Mouse (Mus musculus): ENCODE data around the gene Myo1b. TPM values are rescaled to one million over a fixed set of nuclear protein-coding genes. Genes with fewer than 3 reads are reported as not detected.

The Myo1b gene
- polyA plus RNA-seq, 1 experiment from 2014 or later, result 110 TPM

GRCm38 (mm10) chr1:51736822-51737221 is 179.0 kb downstream of the Myo1b start:
- no peak overlapping the region for H3K4me3 ChIP-seq (ENCODE audit: low read depth, low read length)
- H3K36me3 ChIP-seq (ENCODE audit: control insufficient read depth, insufficient read depth, low read length), result no peaks in the 10 kb centered on the region
- ATAC-seq (ENCODE audit: insufficient number of reproducible peaks, low FRiP score, low TSS enrichment, low read depth) (no peak), DNase-seq (ENCODE audit: low spot score) (no peak)
- no peaks in the 10 kb centered on the region for H3K9me3 ChIP-seq (ENCODE audit: control insufficient read depth, low read length)
- no peaks in the 10 kb centered on the region for H3K4me1 ChIP-seq (ENCODE audit: control insufficient read depth, insufficient read depth, low read length)
- H3K9ac ChIP-seq (ENCODE audit: low read length), result no peak overlapping the region
- no peak overlapping the region for H3K27ac ChIP-seq (replicated peaks; ENCODE audit: low read depth, low read length)
- H3K4me2 ChIP-seq (ENCODE audit: low read depth, severe bottlenecking), result no peak overlapping the region
- WGBS, result 76% methylated on average over 2 of the region's 2 CpGs
- no peaks in the 10 kb centered on the region for H3K27me3 ChIP-seq (ENCODE audit: control insufficient read depth, insufficient read depth, low read length)

GRCm38 (mm10) chr1:51734721-51735120 is 181.2 kb downstream of the Myo1b start:
- no peak overlapping the region for H3K9ac ChIP-seq (ENCODE audit: low read length)
- ATAC-seq (ENCODE audit: insufficient number of reproducible peaks, low FRiP score, low TSS enrichment, low read depth), result no peak
- 88% methylated on average over 6 of the region's 6 CpGs for WGBS

GRCm38 (mm10) chr1:51729407-51729806 is 186.5 kb downstream of the Myo1b start:
- 89% methylated on average over 1 of the region's 1 CpGs for WGBS

More at GRCm38 (mm10) chr1:51734721-51735120, 181.2 kb downstream of the Myo1b start:
- Histone ChIP-seq H3K36me3 (ENCODE audit: control insufficient read depth, insufficient read depth, low read length) (no peaks in the 10 kb centered on the region), H3K27me3 (ENCODE audit: control insufficient read depth, insufficient read depth, low read length) (no peaks in the 10 kb centered on the region), H3K4me3 (ENCODE audit: low read depth, low read length) (no peak overlapping the region), H3K27ac (replicated peaks; ENCODE audit: low read depth, low read length) (no peak overlapping the region), H3K4me1 (ENCODE audit: control insufficient read depth, insufficient read depth, low read length) (no peaks in the 10 kb centered on the region), H3K4me2 (ENCODE audit: low read depth, severe bottlenecking) (no peak overlapping the region), H3K9me3 (ENCODE audit: control insufficient read depth, low read length) (no peaks in the 10 kb centered on the region; the same call in 1 of the 2 replicates)
- no peak for DNase-seq (ENCODE audit: low spot score)

GRCm38 (mm10) chr1:51728816-51729215 is 187.1 kb downstream of the Myo1b start:
- H3K4me1 ChIP-seq (ENCODE audit: control insufficient read depth, insufficient read depth, low read length), result no peaks in the 10 kb centered on the region
- H3K27me3 ChIP-seq (ENCODE audit: control insufficient read depth, insufficient read depth, low read length), result no peaks in the 10 kb centered on the region
- no peaks in the 10 kb centered on the region for H3K36me3 ChIP-seq (ENCODE audit: control insufficient read depth, insufficient read depth, low read length)
- H3K4me2 ChIP-seq (ENCODE audit: low read depth, severe bottlenecking), result no peak overlapping the region
- WGBS, result 86% methylated on average over 4 of the region's 4 CpGs
- no peaks in the 10 kb centered on the region; the same call in 1 of the 2 replicates for H3K9me3 ChIP-seq (ENCODE audit: control insufficient read depth, low read length)
- DNase-seq (ENCODE audit: low spot score) (no peak), ATAC-seq (ENCODE audit: insufficient number of reproducible peaks, low FRiP score, low TSS enrichment, low read depth) (no peak)
- no peak overlapping the region for H3K4me3 ChIP-seq (ENCODE audit: low read depth, low read length)
- no peak overlapping the region for H3K9ac ChIP-seq (ENCODE audit: low read length)
- H3K27ac ChIP-seq (replicated peaks; ENCODE audit: low read depth, low read length), result no peak overlapping the region

More at GRCm38 (mm10) chr1:51729407-51729806, 186.5 kb downstream of the Myo1b start:
- Histone ChIP-seq H3K4me2 (ENCODE audit: low read depth, severe bottlenecking) (no peak overlapping the region), H3K4me1 (ENCODE audit: control insufficient read depth, insufficient read depth, low read length) (no peaks in the 10 kb centered on the region), H3K4me3 (ENCODE audit: low read depth, low read length) (no peak overlapping the region), H3K27me3 (ENCODE audit: control insufficient read depth, insufficient read depth, low read length) (no peaks in the 10 kb centered on the region), H3K36me3 (ENCODE audit: control insufficient read depth, insufficient read depth, low read length) (no peaks in the 10 kb centered on the region), H3K27ac (replicated peaks; ENCODE audit: low read depth, low read length) (no peak overlapping the region), H3K9me3 (ENCODE audit: control insufficient read depth, low read length) (no peaks in the 10 kb centered on the region; the same call in 1 of the 2 replicates), H3K9ac (ENCODE audit: low read length) (no peak overlapping the region)
- DNase-seq (ENCODE audit: low spot score) (no peak), ATAC-seq (ENCODE audit: insufficient number of reproducible peaks, low FRiP score, low TSS enrichment, low read depth) (no peak)

GRCm38 (mm10) chr1:51719897-51720673 is 195.8 kb downstream of the Myo1b start:
- H3K36me3 ChIP-seq (ENCODE audit: control insufficient read depth, insufficient read depth, low read length), result no peaks in the 10 kb centered on the region
- DNase-seq (ENCODE audit: low spot score) (no peak), ATAC-seq (ENCODE audit: insufficient number of reproducible peaks, low FRiP score, low TSS enrichment, low read depth) (no peak)
- no peak overlapping the region for H3K9ac ChIP-seq (ENCODE audit: low read length)
- no peak overlapping the region for H3K27ac ChIP-seq (replicated peaks; ENCODE audit: low read depth, low read length)
- 39% methylated on average over 9 of the region's 9 CpGs for WGBS
- no peaks in the 10 kb centered on the region for H3K4me1 ChIP-seq (ENCODE audit: control insufficient read depth, insufficient read depth, low read length)
- no peak overlapping the region for H3K4me2 ChIP-seq (ENCODE audit: low read depth, severe bottlenecking)
- no peak overlapping the region for H3K4me3 ChIP-seq (ENCODE audit: low read depth, low read length)
- no peaks in the 10 kb centered on the region for H3K9me3 ChIP-seq (ENCODE audit: control insufficient read depth, low read length)
- H3K27me3 ChIP-seq (ENCODE audit: control insufficient read depth, insufficient read depth, low read length), result no peaks in the 10 kb centered on the region

- Histone ChIP-seq H3K27ac (replicated peaks; ENCODE audit: low read depth, low read length) (no peak overlapping the region), H3K36me3 (ENCODE audit: control insufficient read depth, insufficient read depth, low read length) (no peaks in the 10 kb centered on the region), H3K4me1 (ENCODE audit: control insufficient read depth, insufficient read depth, low read length) (no peaks in the 10 kb centered on the region), H3K27me3 (ENCODE audit: control insufficient read depth, insufficient read depth, low read length) (no peaks in the 10 kb centered on the region), H3K4me3 (ENCODE audit: low read depth, low read length) (no peak overlapping the region), H3K4me2 (ENCODE audit: low read depth, severe bottlenecking) (no peak overlapping the region), H3K9ac (ENCODE audit: low read length) (no peak overlapping the region), H3K9me3 (ENCODE audit: control insufficient read depth, low read length) (no peaks in the 10 kb centered on the region)
- WGBS, result 87% methylated on average over 2 of the region's 2 CpGs
- DNase-seq (ENCODE audit: low spot score) (no peak), ATAC-seq (ENCODE audit: insufficient number of reproducible peaks, low FRiP score, low TSS enrichment, low read depth) (no peak)
Measured at GRCm38 (mm10) chr1:51710831-51711230, 205.0 kb downstream of the Myo1b start.

GRCm38 (mm10) chr1:51706106-51706505 is 209.8 kb downstream of the Myo1b start:
- no peak overlapping the region for H3K4me3 ChIP-seq (ENCODE audit: low read depth, low read length)
- H3K4me1 ChIP-seq (ENCODE audit: control insufficient read depth, insufficient read depth, low read length), result no peaks in the 10 kb centered on the region
- H3K27ac ChIP-seq (replicated peaks; ENCODE audit: low read depth, low read length), result no peak overlapping the region
- H3K9ac ChIP-seq (ENCODE audit: low read length), result no peak overlapping the region
- 52% methylated on average over 3 of the region's 3 CpGs for WGBS
- H3K27me3 ChIP-seq (ENCODE audit: control insufficient read depth, insufficient read depth, low read length), result no peaks in the 10 kb centered on the region
- DNase-seq (ENCODE audit: low spot score) (no peak), ATAC-seq (ENCODE audit: insufficient number of reproducible peaks, low FRiP score, low TSS enrichment, low read depth) (no peak)
- H3K4me2 ChIP-seq (ENCODE audit: low read depth, severe bottlenecking), result no peak overlapping the region
- H3K9me3 ChIP-seq (ENCODE audit: control insufficient read depth, low read length), result no peaks in the 10 kb centered on the region
- H3K36me3 ChIP-seq (ENCODE audit: control insufficient read depth, insufficient read depth, low read length), result no peaks in the 10 kb centered on the region

GRCm38 (mm10) chr1:51704610-51705009 is 211.3 kb downstream of the Myo1b start:
- DNase-seq (ENCODE audit: low spot score), result no peak
- WGBS, result 80% methylated on average over 4 of the region's 4 CpGs
- H3K27me3 ChIP-seq (ENCODE audit: control insufficient read depth, insufficient read depth, low read length), result no peaks in the 10 kb centered on the region
- no peaks in the 10 kb centered on the region for H3K4me1 ChIP-seq (ENCODE audit: control insufficient read depth, insufficient read depth, low read length)
- H3K27ac ChIP-seq (replicated peaks; ENCODE audit: low read depth, low read length), result no peak overlapping the region
- H3K9ac ChIP-seq (ENCODE audit: low read length), result no peak overlapping the region
- ATAC-seq (ENCODE audit: insufficient number of reproducible peaks, low FRiP score, low TSS enrichment, low read depth), result no peak
- no peaks in the 10 kb centered on the region for H3K36me3 ChIP-seq (ENCODE audit: control insufficient read depth, insufficient read depth, low read length)
- H3K4me3 ChIP-seq (ENCODE audit: low read depth, low read length), result no peak overlapping the region
- H3K9me3 ChIP-seq (ENCODE audit: control insufficient read depth, low read length), result no peaks in the 10 kb centered on the region
- no peak overlapping the region for H3K4me2 ChIP-seq (ENCODE audit: low read depth, severe bottlenecking)

Data from limb, embryonic 11.5 days (tissue).